Mouse (Mus musculus) liver, embryonic 11.5 days (tissue): ENCODE measurements around the gene Slc46a3. TPM values are rescaled to one million over a fixed set of nuclear protein-coding genes. Genes with fewer than 3 reads are reported as not detected.
"Not testable (repeated sequence)": the region's sequence is repeated elsewhere in the genome, so short reads cannot be mapped to it uniquely, and the experiment has no call there.

Experiments used
- ATAC-seq: fragments of 200-750 bp; cut with Nextera tagmentation; replicated peaks from 2 replicates; pipeline ENCODE4 v1.8.0; 2017; ENCODE audit warnings: moderate number of reproducible peaks, mild to moderate bottlenecking, moderate TSS enrichment, moderate library complexity; ENCODE audit not compliant: low FRiP score
- DNase-seq: peaks from one replicate; pipeline ENCODE4 v3.0.0-alpha.2; 2017; ENCODE audit warnings: low spot score
- H3K27ac ChIP-seq: fragments of 300-500 bp; sonication (generic); 2 replicates; pipeline ENCODE4 v1.5.1; 2014; ENCODE audit warnings: mild to moderate bottlenecking, low read depth, low read length, control low read depth
- H3K27me3 ChIP-seq: fragments of 300-500 bp; sonication (generic); replicated peaks from 2 replicates; pipeline ENCODE4 v1.6.1; 2014; ENCODE audit warnings: low read length, mixed read lengths; ENCODE audit not compliant: control insufficient read depth, insufficient read depth
- H3K36me3 ChIP-seq: fragments of 300-500 bp; sonication (generic); 2 replicates; pipeline ENCODE4 v1.6.1; 2014; ENCODE audit warnings: mild to moderate bottlenecking, low read length, moderate library complexity, mixed read lengths; ENCODE audit not compliant: control insufficient read depth, insufficient read depth
- H3K4me1 ChIP-seq: fragments of 300-500 bp; sonication (generic); replicated peaks from 2 replicates; pipeline ENCODE4 v1.6.1; 2014; ENCODE audit warnings: low read length, mixed read lengths; ENCODE audit not compliant: control insufficient read depth, insufficient read depth
- H3K4me2 ChIP-seq: fragments of 300-500 bp; sonication (generic); 2 replicates; pipeline ENCODE4 v1.6.1; 2014; ENCODE audit warnings: mild to moderate bottlenecking, control low read depth, moderate library complexity
- H3K4me3 ChIP-seq: fragments of 300-500 bp; sonication (generic); 2 replicates; pipeline ENCODE4 v1.5.1; 2014; ENCODE audit warnings: low read depth, low read length, control low read depth
- H3K9ac ChIP-seq: fragments of 300-500 bp; sonication (generic); 2 replicates; pipeline ENCODE4 v1.6.1; 2014; ENCODE audit warnings: low read depth, low read length, control low read depth
- H3K9me3 ChIP-seq: fragments of 300-500 bp; sonication (generic); 2 replicates; pipeline ENCODE4 v1.6.1; 2016; ENCODE audit warnings: low read length, inconsistent platforms, mixed read lengths; ENCODE audit not compliant: control insufficient read depth
- WGBS: fragments of 180-500 bp; shearing (Covaris S2); extraction: QIAGEN DNeasy Blood & Tissue Kit; methylation state at CpG from one replicate; pipeline ENCODE4 v1.1.7; 2014; 5-methylcytosine and 5-hydroxymethylcytosine counted together
- polyA plus RNA-seq: library from polyadenylated mRNA; unstranded; fragments of >200 nt; fragmentation: Nextera tagmentation; extraction: Ambion mirVana; gene quantifications from 2 replicates; pipeline ENCODE4 v1.2.1, GENCODE M21; 2014

The Slc46a3 gene
- polyA plus RNA-seq, 1 experiment from 2014 or later = 14.1 TPM

- no peak for ATAC-seq
- no peak overlapping the region for H3K4me3 ChIP-seq
Observed at GRCm38 (mm10) chr5:147898968-147899549, 4.4 kb upstream of the Slc46a3 start.

GRCm38 (mm10) chr5:147898254-147898653, 3.6 kb upstream of the Slc46a3 start:
- ATAC-seq (no peak), DNase-seq (no peak)
- Histone ChIP-seq H3K9ac (no peak overlapping the region), H3K4me3 (no peak overlapping the region), H3K4me2 (no peak overlapping the region), H3K4me1 (peaks cover 20% of the 10 kb centered on the region), H3K36me3 (no peaks in the 10 kb centered on the region), H3K27me3 (0 out of 2 replicates have a peak, but pooled peaks cover 4% of the 10 kb centered on the region), H3K27ac (no peak overlapping the region), H3K9me3 (no peaks in the 10 kb centered on the region)
- WGBS = 81% methylated on average over 2 of the region's 2 CpGs

More at GRCm38 (mm10) chr5:147898968-147899549, 4.4 kb upstream of the Slc46a3 start:
- Histone ChIP-seq H3K36me3 (no peaks in the 10 kb centered on the region), H3K27ac (no peak overlapping the region), H3K27me3 (0 out of 2 replicates have a peak, but pooled peaks cover 4% of the 10 kb centered on the region), H3K4me2 (no peak overlapping the region), H3K4me1 (peaks cover 15% of the 10 kb centered on the region), H3K9ac (no peak overlapping the region), H3K9me3 (no peaks in the 10 kb centered on the region)
- no peak for DNase-seq
- WGBS = 61% methylated on average over 4 of the region's 4 CpGs

- H3K4me1 ChIP-seq = peaks cover 27% of the 10 kb centered on the region
- 51% methylated on average over 4 of the region's 4 CpGs for WGBS
- DNase-seq, H3K27me3 ChIP-seq, ATAC-seq, H3K9ac ChIP-seq, H3K9me3 ChIP-seq, H3K36me3 ChIP-seq, H3K27ac ChIP-seq, H3K4me2 ChIP-seq, H3K4me3 ChIP-seq: not testable (repeated sequence)
Observed at GRCm38 (mm10) chr5:147896501-147896900, 1.9 kb upstream of the Slc46a3 start.

- 10% methylated on average over 16 of the region's 16 CpGs for WGBS
- Histone ChIP-seq H3K4me2 (peak overlapping the region; percentile 85), H3K4me1 (peaks cover 33% of the 10 kb centered on the region), H3K27ac (no peak overlapping the region), H3K36me3 (peaks cover 3% of the 10 kb centered on the region; the same call in 1 of the 2 replicates), H3K9ac (peak overlapping the region; percentile 35), H3K27me3 (0 out of 2 replicates have a peak, but pooled peaks cover 4% of the 10 kb centered on the region), H3K9me3 (no peaks in the 10 kb centered on the region), H3K4me3 (peak overlapping the region; percentile 70)
- no peak for ATAC-seq
- no peak for DNase-seq
Observed at GRCm38 (mm10) chr5:147895436-147896198, 1.0 kb upstream of the Slc46a3 start.

GRCm38 (mm10) chr5:147893766-147894454, 705 bp downstream of the Slc46a3 start:
- WGBS = 2% methylated on average over 25 of the region's 25 CpGs
- DNase-seq (no peak), ATAC-seq (peak; percentile 11; the same call in 1 of the 2 replicates)
- H3K36me3 ChIP-seq = peaks cover 3% of the 10 kb centered on the region; the same call in 1 of the 2 replicates
- H3K9me3 ChIP-seq = no peaks in the 10 kb centered on the region
- H3K27ac ChIP-seq = peak overlapping the region; percentile 81
- peak overlapping the region; percentile 70 for H3K4me3 ChIP-seq
- 0 out of 2 replicates have a peak, but pooled peaks cover 4% of the 10 kb centered on the region for H3K27me3 ChIP-seq
- H3K4me1 ChIP-seq = peaks cover 33% of the 10 kb centered on the region
- peak overlapping the region; percentile 73 for H3K9ac ChIP-seq
- peak overlapping the region; percentile 85 for H3K4me2 ChIP-seq

- Histone ChIP-seq H3K36me3 (peaks cover 3% of the 10 kb centered on the region; the same call in 1 of the 2 replicates), H3K4me3 (peak overlapping the region; percentile 70), H3K27ac (peak overlapping the region; percentile 81), H3K4me1 (peaks cover 35% of the 10 kb centered on the region), H3K9me3 (no peaks in the 10 kb centered on the region), H3K27me3 (0 out of 2 replicates have a peak, but pooled peaks cover 4% of the 10 kb centered on the region), H3K4me2 (peak overlapping the region; percentile 85), H3K9ac (peak overlapping the region; percentile 47)
- WGBS = 5% methylated on average over 9 of the region's 9 CpGs
- ATAC-seq (peak; percentile 44), DNase-seq (peak; percentile 60)
Observed at GRCm38 (mm10) chr5:147893143-147893542, 1.5 kb downstream of the Slc46a3 start.

- H3K9ac ChIP-seq = peak overlapping the region; percentile 47
- H3K36me3 ChIP-seq = peaks cover 3% of the 10 kb centered on the region; the same call in 1 of the 2 replicates
- DNase-seq (no peak), ATAC-seq (no peak)
- peak overlapping the region; percentile 85 for H3K4me2 ChIP-seq
- peak overlapping the region; percentile 70 for H3K4me3 ChIP-seq
- 0 out of 2 replicates have a peak, but pooled peaks cover 4% of the 10 kb centered on the region for H3K27me3 ChIP-seq
- peak overlapping the region; percentile 81 for H3K27ac ChIP-seq
- WGBS = 28% methylated on average over 6 of the region's 6 CpGs
- peaks cover 37% of the 10 kb centered on the region for H3K4me1 ChIP-seq
- H3K9me3 ChIP-seq = no peaks in the 10 kb centered on the region
Observed at GRCm38 (mm10) chr5:147892735-147893134, 1.9 kb downstream of the Slc46a3 start.
